Mouse (Mus musculus) adrenal gland, adult (tissue): Measurements from ENCODE around the gene Cerk.

Source experiments
- DNase-seq, 2 experiments: peaks; one replicate each; pipeline ENCODE4 v3.0.0; 2022 to 2023; ENCODE audit warnings: low spot score in 1 of 2; ENCODE audit not compliant: inconsistent age in 2 of 2

The Cerk gene

GRCm38 (mm10) chr15:86167787-86168504 lies 18.0 kb downstream of the Cerk start:
- peak in 1 of 2 experiments; percentile 55 for DNase-seq

GRCm38 (mm10) chr15:86167032-86167655 lies 18.8 kb downstream of the Cerk start:
- DNase-seq, result no peak

- DNase-seq, result peak in 1 of 2 experiments; percentile 30
These were observed 19.9 kb downstream of the Cerk start for GRCm38 (mm10) chr15:86165811-86166590.

DNA sequence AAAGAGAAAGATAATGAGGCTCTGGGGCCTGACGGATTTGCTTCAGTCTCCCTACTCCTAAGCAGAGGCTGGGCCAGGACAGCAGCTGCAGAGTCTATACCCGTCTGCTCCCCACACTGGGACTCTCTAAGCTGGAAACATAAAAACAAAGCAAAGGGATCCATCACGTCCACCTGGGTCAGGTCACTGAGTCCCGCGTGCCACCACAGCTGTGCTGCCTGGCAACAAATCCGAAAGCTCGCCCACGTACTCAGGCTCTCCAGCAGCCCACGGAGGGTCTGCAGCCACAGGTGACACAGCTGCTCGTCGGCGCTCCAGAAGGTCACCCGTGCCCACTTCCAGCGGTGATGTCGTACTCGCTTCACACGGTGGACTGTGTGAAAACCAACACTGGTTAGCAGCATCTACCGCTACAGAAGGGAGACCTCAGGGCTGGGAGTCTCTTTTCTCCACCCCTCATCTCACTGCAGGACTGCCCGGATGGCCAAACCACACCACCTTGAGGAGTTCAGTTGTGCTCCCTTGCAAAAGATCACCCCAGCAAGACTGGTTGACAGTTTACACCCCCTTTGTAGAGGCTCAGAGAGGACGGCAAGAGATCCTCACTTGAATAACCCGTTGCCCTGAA lies 21.1 kb downstream of the Cerk start:
- DNase-seq, result no peak

- peak in 1 of 2 experiments; percentile 57 for DNase-seq
These were observed 24.1 kb downstream of the Cerk start for GRCm38 (mm10) chr15:86161800-86162199.

DNA sequence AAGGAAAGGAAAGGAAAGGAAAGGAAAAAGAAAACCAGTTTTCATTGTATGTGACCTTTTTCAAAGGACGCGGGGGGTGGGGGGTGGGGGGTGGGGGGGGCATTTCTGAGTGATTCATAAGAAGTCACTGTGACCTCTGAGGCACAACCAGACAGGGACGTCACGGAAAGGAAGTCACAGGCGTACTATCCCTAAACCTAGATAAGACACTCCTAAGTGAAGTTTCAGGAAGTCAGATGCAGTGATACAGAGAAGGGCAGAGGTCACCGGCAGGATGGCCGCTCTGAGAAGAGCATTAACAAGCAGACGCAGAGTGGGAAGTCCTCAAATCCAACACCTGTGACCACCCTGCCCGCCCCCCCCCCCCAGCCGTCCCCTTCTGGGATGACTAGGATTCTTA lies 25.0 kb downstream of the Cerk start:
- peak; percentile 52 to 66 for DNase-seq

- peak; percentile 16 to 57 for DNase-seq
These were observed 26.2 kb downstream of the Cerk start for GRCm38 (mm10) chr15:86159719-86160118.

GRCm38 (mm10) chr15:86159093-86159492 lies 26.8 kb downstream of the Cerk start:
- peak; percentile 57 to 78 for DNase-seq

GRCm38 (mm10) chr15:86156492-86156891 lies 29.4 kb downstream of the Cerk start:
- DNase-seq, result no peak

DNA sequence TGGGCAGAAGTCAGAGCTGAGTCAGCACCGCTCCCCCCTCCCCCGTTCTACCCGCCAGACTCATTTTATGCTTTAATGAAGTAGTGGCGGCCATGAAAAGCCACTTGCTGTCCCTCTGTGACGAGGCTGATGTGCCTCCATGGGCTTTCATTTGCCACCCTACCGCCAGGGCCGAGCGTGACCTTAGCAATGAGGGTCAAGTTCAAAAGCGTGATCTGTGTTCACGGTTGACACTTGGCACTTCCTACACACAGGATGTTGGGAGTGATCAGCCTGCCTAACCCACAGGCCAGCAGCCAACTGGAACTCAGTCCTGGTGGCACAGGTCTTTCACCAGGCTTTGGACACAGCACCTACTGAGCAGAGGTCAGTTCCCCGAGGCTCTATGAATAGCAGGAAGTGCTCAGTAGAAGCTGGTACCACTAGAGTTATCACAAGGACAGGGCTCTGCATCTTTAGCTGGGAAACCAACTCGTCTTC lies 32.4 kb downstream of the Cerk start:
- DNase-seq, result peak in 1 of 2 experiments; percentile 30

GRCm38 (mm10) chr15:86150593-86150992 lies 35.3 kb downstream of the Cerk start:
- DNase-seq, result peak in 1 of 2 experiments; percentile 27

GRCm38 (mm10) chr15:86146922-86147321 lies 39.0 kb downstream of the Cerk start:
- DNase-seq, result no peak

- DNase-seq, result peak; percentile 83 to 92
These were observed 40.9 kb downstream of the Cerk start for GRCm38 (mm10) chr15:86145046-86145445.

GRCm38 (mm10) chr15:86144577-86144976 lies 41.4 kb downstream of the Cerk start:
- DNase-seq, result no peak

- peak in 1 of 2 experiments; percentile 79 for DNase-seq
These were observed 45.6 kb downstream of the Cerk start for GRCm38 (mm10) chr15:86140323-86140722.

DNA sequence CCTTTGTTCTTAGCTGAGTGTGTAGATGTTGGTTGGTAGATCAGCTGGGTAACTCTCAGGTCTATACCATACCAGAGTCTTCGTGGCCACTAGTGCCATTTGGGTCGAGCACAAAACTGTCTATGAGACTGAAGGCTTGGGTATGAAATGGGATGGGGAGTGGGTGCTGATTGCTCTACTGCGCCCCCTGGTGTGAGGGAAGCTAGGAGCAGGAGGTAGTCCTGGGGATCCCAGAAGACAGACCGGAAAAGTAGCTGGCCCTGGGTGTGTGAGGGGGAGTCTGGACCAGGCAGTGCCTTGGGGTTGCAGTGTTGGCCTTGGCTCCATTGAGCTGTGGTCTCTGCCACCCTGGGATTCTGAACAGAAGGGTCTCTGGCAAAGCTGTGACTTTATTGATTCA lies 48.3 kb downstream of the Cerk start:
- DNase-seq, result peak in 1 of 2 experiments; percentile 76

- DNase-seq, result peak; percentile 82 to 95
These were observed 50.8 kb downstream of the Cerk start for GRCm38 (mm10) chr15:86134941-86135783.

GRCm38 (mm10) chr15:86130657-86131056 lies 55.3 kb downstream of the Cerk start:
- no peak for DNase-seq

- no peak for DNase-seq
These were observed 56.9 kb downstream of the Cerk start for GRCm38 (mm10) chr15:86129036-86129435.

DNA sequence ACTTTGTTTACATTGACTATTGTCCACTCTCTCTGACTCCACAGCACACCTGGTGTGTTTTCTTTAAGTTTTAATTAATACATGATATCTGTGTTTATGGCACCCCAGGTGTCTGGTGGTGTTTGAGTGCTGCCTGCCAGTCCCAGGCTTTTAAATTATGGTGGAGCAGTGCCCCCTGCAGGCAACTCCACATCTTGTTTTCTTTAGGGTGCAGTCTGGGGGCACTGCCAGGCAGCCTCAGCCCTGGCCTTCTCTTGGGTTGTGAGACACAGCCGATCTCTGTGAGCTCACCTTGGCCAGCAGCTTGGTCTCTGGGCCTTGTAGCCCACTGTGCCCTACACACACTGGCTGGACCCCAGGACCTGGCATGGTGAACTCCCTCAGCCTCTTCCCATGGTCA lies 61.6 kb downstream of the Cerk start:
- DNase-seq, result peak; percentile 70 to 92
